Mouse (Mus musculus) embryonic facial prominence, embryonic 13.5 days (tissue): ENCODE measurements around the gene Zfhx3. TPM values are rescaled to one million over a fixed set of nuclear protein-coding genes. Genes with fewer than 3 reads are reported as not detected.

Experiments used
- ATAC-seq: fragments of 200-750 bp; cut with Nextera tagmentation; 2 replicates; pipeline ENCODE4 v1.8.0; 2017; ENCODE audit warnings: low read depth; ENCODE audit not compliant: insufficient number of reproducible peaks, insufficient read depth, low FRiP score, low TSS enrichment
- H3K27ac ChIP-seq: fragments of 300-500 bp; sonication (generic); 2 replicates; pipeline ENCODE4 v1.5.1; 2015; ENCODE audit warnings: moderate library complexity, mild to moderate bottlenecking, inconsistent platforms
- H3K27me3 ChIP-seq: fragments of 300-500 bp; sonication (generic); 2 replicates; pipeline ENCODE4 v1.6.1; 2015; ENCODE audit warnings: mild to moderate bottlenecking, inconsistent platforms
- H3K36me3 ChIP-seq: fragments of 300-500 bp; sonication (generic); 2 replicates; pipeline ENCODE4 v1.6.1; 2015; ENCODE audit warnings: mild to moderate bottlenecking, inconsistent platforms
- H3K4me1 ChIP-seq: fragments of 300-500 bp; sonication (generic); 2 replicates; pipeline ENCODE4 v1.6.1; 2015; ENCODE audit warnings: inconsistent platforms
- H3K4me2 ChIP-seq: fragments of 300-500 bp; sonication (generic); 2 replicates; pipeline ENCODE4 v1.6.1; 2015; ENCODE audit warnings: moderate library complexity, mild to moderate bottlenecking, inconsistent platforms
- H3K4me3 ChIP-seq: fragments of 300-500 bp; sonication (generic); 2 replicates; pipeline ENCODE4 v1.5.1; 2015; ENCODE audit warnings: mild to moderate bottlenecking, inconsistent platforms
- H3K9ac ChIP-seq: fragments of 300-500 bp; sonication (generic); 2 replicates; pipeline ENCODE4 v1.6.1; 2015; ENCODE audit warnings: mild to moderate bottlenecking, inconsistent platforms
- H3K9me3 ChIP-seq: fragments of 300-500 bp; sonication (generic); 2 replicates; pipeline ENCODE4 v1.6.1; 2016; ENCODE audit warnings: inconsistent platforms
- WGBS: fragments of 180-500 bp; shearing (Covaris S2); methylation state at CpG from one replicate; pipeline ENCODE4 v1.1.7; 2015; ENCODE audit warnings: mixed read lengths; 5-methylcytosine and 5-hydroxymethylcytosine counted together
- polyA plus RNA-seq: library from polyadenylated mRNA; unstranded; fragments of >200 nt; fragmentation: Nextera tagmentation; extraction: Ambion mirVana; gene quantifications from 2 replicates; pipeline ENCODE4 v1.2.1, GENCODE M21; 2015

Zfhx3 gene
- polyA plus RNA-seq, 1 experiment from 2014 or later, result 29.9 TPM

- peaks cover 56% of the 10 kb centered on the region for H3K4me1 ChIP-seq
- no peak overlapping the region for H3K9ac ChIP-seq
- H3K4me3 ChIP-seq, result no peak overlapping the region
- peak overlapping the region; percentile 68 for H3K27ac ChIP-seq
- H3K27me3 ChIP-seq, result no peaks in the 10 kb centered on the region
- no peak overlapping the region for H3K4me2 ChIP-seq
- no peaks in the 10 kb centered on the region for H3K9me3 ChIP-seq
- ATAC-seq, result no peak
- WGBS, result 63% methylated on average over 4 of the region's 4 CpGs
- H3K36me3 ChIP-seq, result peaks cover 16% of the 10 kb centered on the region
These were observed 942.5 kb downstream of the Zfhx3 start for GRCm38 (mm10) chr8:108884947-108885346.

GRCm38 (mm10) chr8:108885450-108885849 is 943.0 kb downstream of the Zfhx3 start:
- 74% methylated on average over 14 of the region's 14 CpGs for whole genome bisulfite sequencing
- Histone ChIP-seq H3K4me2 (no peak overlapping the region), H3K27ac (peak overlapping the region; percentile 68), H3K27me3 (no peaks in the 10 kb centered on the region), H3K9me3 (no peaks in the 10 kb centered on the region), H3K9ac (no peak overlapping the region), H3K36me3 (peaks cover 16% of the 10 kb centered on the region), H3K4me3 (no peak overlapping the region), H3K4me1 (peaks cover 52% of the 10 kb centered on the region)
- no peak for ATAC-seq

- no peaks in the 10 kb centered on the region for H3K9me3 ChIP-seq
- no peak overlapping the region for H3K9ac ChIP-seq
- peaks cover 16% of the 10 kb centered on the region for H3K36me3 ChIP-seq
- H3K27ac ChIP-seq, result peak overlapping the region; percentile 68
- peaks cover 50% of the 10 kb centered on the region for H3K4me1 ChIP-seq
- WGBS, result 69% methylated on average over 12 of the region's 12 CpGs
- H3K4me3 ChIP-seq, result no peak overlapping the region
- H3K27me3 ChIP-seq, result no peaks in the 10 kb centered on the region
- ATAC-seq, result no peak
- H3K4me2 ChIP-seq, result no peak overlapping the region
These were observed 943.4 kb downstream of the Zfhx3 start for GRCm38 (mm10) chr8:108885861-108886260.

- 29% methylated on average over 12 of the region's 12 CpGs for WGBS
- H3K36me3 ChIP-seq, result peaks cover 16% of the 10 kb centered on the region
- no peaks in the 10 kb centered on the region for H3K27me3 ChIP-seq
- ATAC-seq, result no peak
- H3K4me2 ChIP-seq, result peak overlapping the region; percentile 31
- no peak overlapping the region; the same call in 1 of the 2 replicates for H3K27ac ChIP-seq
- H3K4me1 ChIP-seq, result peaks cover 50% of the 10 kb centered on the region
- no peak overlapping the region for H3K9ac ChIP-seq
- no peaks in the 10 kb centered on the region for H3K9me3 ChIP-seq
- no peak overlapping the region for H3K4me3 ChIP-seq
These were observed 944.3 kb downstream of the Zfhx3 start for GRCm38 (mm10) chr8:108886599-108887255.

- no peaks in the 10 kb centered on the region for H3K27me3 ChIP-seq
- ATAC-seq, result no peak
- H3K27ac ChIP-seq, result no peak overlapping the region
- no peak overlapping the region for H3K4me3 ChIP-seq
- H3K36me3 ChIP-seq, result peaks cover 12% of the 10 kb centered on the region
- H3K9ac ChIP-seq, result no peak overlapping the region
- no peak overlapping the region for H3K4me2 ChIP-seq
- H3K4me1 ChIP-seq, result peaks cover 49% of the 10 kb centered on the region
- 78% methylated on average over 14 of the region's 14 CpGs for WGBS
- no peaks in the 10 kb centered on the region for H3K9me3 ChIP-seq
These were observed 944.8 kb downstream of the Zfhx3 start for GRCm38 (mm10) chr8:108887256-108887615.

GRCm38 (mm10) chr8:108887890-108888289 is 945.4 kb downstream of the Zfhx3 start:
- peaks cover 43% of the 10 kb centered on the region for H3K4me1 ChIP-seq
- no peak overlapping the region for H3K9ac ChIP-seq
- no peak overlapping the region for H3K27ac ChIP-seq
- H3K9me3 ChIP-seq, result no peaks in the 10 kb centered on the region
- H3K36me3 ChIP-seq, result peaks cover 9% of the 10 kb centered on the region; the same call in 1 of the 2 replicates
- H3K4me3 ChIP-seq, result no peak overlapping the region
- WGBS, result 88% methylated on average over 8 of the region's 8 CpGs
- H3K4me2 ChIP-seq, result no peak overlapping the region
- no peak for ATAC-seq
- no peaks in the 10 kb centered on the region for H3K27me3 ChIP-seq

- Histone ChIP-seq H3K27me3 (no peaks in the 10 kb centered on the region), H3K36me3 (0 out of 2 replicates have a peak, but pooled peaks cover 8% of the 10 kb centered on the region), H3K27ac (no peak overlapping the region), H3K9me3 (no peaks in the 10 kb centered on the region), H3K4me3 (no peak overlapping the region), H3K4me2 (no peak overlapping the region), H3K9ac (no peak overlapping the region), H3K4me1 (peaks cover 47% of the 10 kb centered on the region)
- WGBS, result 46% methylated on average over 4 of the region's 4 CpGs
- ATAC-seq, result no peak
These were observed 946.5 kb downstream of the Zfhx3 start for GRCm38 (mm10) chr8:108888924-108889323.

- Histone ChIP-seq H3K4me2 (no peak overlapping the region), H3K9ac (no peak overlapping the region), H3K4me3 (no peak overlapping the region), H3K36me3 (0 out of 2 replicates have a peak, but pooled peaks cover 6% of the 10 kb centered on the region), H3K27ac (no peak overlapping the region), H3K27me3 (no peaks in the 10 kb centered on the region), H3K4me1 (peaks cover 52% of the 10 kb centered on the region), H3K9me3 (no peaks in the 10 kb centered on the region)
- 44% methylated on average over 5 of the region's 5 CpGs for WGBS
- ATAC-seq, result no peak
These were observed 947.0 kb downstream of the Zfhx3 start for GRCm38 (mm10) chr8:108889406-108889805.

- Histone ChIP-seq H3K9me3 (no peaks in the 10 kb centered on the region), H3K36me3 (0 out of 2 replicates have a peak, but pooled peaks cover 6% of the 10 kb centered on the region), H3K27ac (peak overlapping the region; percentile 61), H3K9ac (no peak overlapping the region), H3K27me3 (no peaks in the 10 kb centered on the region), H3K4me1 (peaks cover 65% of the 10 kb centered on the region), H3K4me3 (no peak overlapping the region), H3K4me2 (no peak overlapping the region)
- WGBS, result 51% methylated on average over 10 of the region's 10 CpGs
- ATAC-seq, result no peak
These were observed 951.8 kb downstream of the Zfhx3 start for GRCm38 (mm10) chr8:108894287-108894686.

- Histone ChIP-seq H3K9ac (peak overlapping the region; percentile 36; the same call in 1 of the 2 replicates), H3K9me3 (no peaks in the 10 kb centered on the region), H3K4me1 (peaks cover 81% of the 10 kb centered on the region), H3K4me3 (no peak overlapping the region), H3K27ac (peak overlapping the region; percentile 88), H3K4me2 (peak overlapping the region; percentile 44), H3K36me3 (0 out of 2 replicates have a peak, but pooled peaks cover 6% of the 10 kb centered on the region), H3K27me3 (no peaks in the 10 kb centered on the region)
- ATAC-seq, result peak; percentile 43; the same call in 1 of the 2 replicates
- WGBS, result 25% methylated on average over 18 of the region's 18 CpGs
These were observed 954.3 kb downstream of the Zfhx3 start for GRCm38 (mm10) chr8:108896468-108897346.

- peak overlapping the region; percentile 88 for H3K27ac ChIP-seq
- peak; percentile 23; the same call in 1 of the 2 replicates for ATAC-seq
- 0 out of 2 replicates have a peak, but pooled peaks cover 6% of the 10 kb centered on the region for H3K36me3 ChIP-seq
- H3K9me3 ChIP-seq, result no peaks in the 10 kb centered on the region
- H3K27me3 ChIP-seq, result no peaks in the 10 kb centered on the region
- 0 out of 2 replicates have a peak overlapping the region, but pooled peaks have one; percentile 21 for H3K9ac ChIP-seq
- H3K4me3 ChIP-seq, result no peak overlapping the region
- peaks cover 81% of the 10 kb centered on the region for H3K4me1 ChIP-seq
- WGBS, result 51% methylated on average over 7 of the region's 7 CpGs
- peak overlapping the region; percentile 44 for H3K4me2 ChIP-seq
These were observed 955.1 kb downstream of the Zfhx3 start for GRCm38 (mm10) chr8:108897347-108898100.
